Comparison of ENCODE assay signal across 14 mouse cellular contexts in genomic region chr16:37651467-37651866, GRCm38 (mm10). TPM values are rescaled to one million over a fixed set of nuclear protein-coding genes. Genes with fewer than 3 reads are reported as not detected.
A peak's percentile ranks its signal among the peaks of the same experiment; 100 is the strongest.
DNase-seq lines count a peak whose midpoint lies in the region; ATAC-seq and TF ChIP-seq lines count a peak whose summit lies in the region.
"Had no signal": no experiment of that assay in that cellular context is flagged by ENCODE, and none has a peak within 500 bp of the region (broad histone marks: within the 10 kb centered on the region; RNA-seq: fewer than 3 reads in every experiment).

No protein-coding gene starts in this region.

- TF ChIP-seq CTCF in thymus, adult 2 months (IDR thresholded peaks at IDR 0.05; ENCODE audit: borderline replicate concordance, control insufficient read depth, extremely low read depth, insufficient read depth, low read length, poor library complexity): no peak

- H3K27me3 ChIP-seq in heart, embryonic 10.5 days (ENCODE audit: insufficient read depth, poor library complexity, severe bottlenecking): no peaks in the 10 kb centered on the region
- no peaks in the 10 kb centered on the region for H3K27me3 ChIP-seq in thymus, adult 2 months (ENCODE audit: control insufficient read depth, insufficient read depth, low read length)
- H3K27me3 ChIP-seq in kidney, embryonic 14.5 days (ENCODE audit: control insufficient read depth, insufficient read depth, low read length): no peaks in the 10 kb centered on the region
- H3K27me3 ChIP-seq in splenic B cell, adult 2 months (ENCODE audit: control insufficient read depth, insufficient read depth, low read length, poor library complexity, severe bottlenecking): no peaks in the 10 kb centered on the region
- no peaks in the 10 kb centered on the region for H3K27me3 ChIP-seq in midbrain, embryonic 11.5 days (ENCODE audit: control insufficient read depth, insufficient read depth, low read length)
- H3K27me3 ChIP-seq: limb, embryonic 13.5 days had no signal

- ATAC-seq in kidney, embryonic 14.5 days (ENCODE audit: low FRiP score, low TSS enrichment): peak; percentile 33
- ATAC-seq in midbrain, embryonic 11.5 days (ENCODE audit: low FRiP score): no peak

- no peak overlapping the region for H3K4me3 ChIP-seq in heart, embryonic 10.5 days
- H3K4me3 ChIP-seq in thymus, adult 2 months (ENCODE audit: control insufficient read depth, insufficient read depth, low read length): no peak overlapping the region
- H3K4me3 ChIP-seq in kidney, embryonic 14.5 days (ENCODE audit: low read length): no peak overlapping the region
- no peak overlapping the region for H3K4me3 ChIP-seq in midbrain, embryonic 11.5 days (ENCODE audit: low read depth, low read length)
- H3K4me3 ChIP-seq: limb, embryonic 13.5 days had no signal

- intact Hi-C loops in heart, postnatal 14 days (cut with DNase I): loop anchor here (5.0 kb wide), 1 partner anchor 109 kb away; no protein-coding TSS in a partner anchor

- H3K9me3 ChIP-seq in heart, embryonic 10.5 days: no peaks in the 10 kb centered on the region
- no peaks in the 10 kb centered on the region for H3K9me3 ChIP-seq in kidney, embryonic 14.5 days (ENCODE audit: control insufficient read depth, low read length)
- no peaks in the 10 kb centered on the region for H3K9me3 ChIP-seq in midbrain, embryonic 11.5 days (ENCODE audit: control insufficient read depth, low read length)
- H3K9me3 ChIP-seq: limb, embryonic 13.5 days had no signal

- H3K4me1 ChIP-seq in heart, embryonic 10.5 days: peaks cover 27% of the 10 kb centered on the region
- peaks cover 4% of the 10 kb centered on the region for H3K4me1 ChIP-seq in thymus, adult 2 months (replicated peaks; ENCODE audit: control insufficient read depth, insufficient read depth, low read length)
- peaks cover 16% of the 10 kb centered on the region; the same call in 1 of the 2 replicates for H3K4me1 ChIP-seq in kidney, embryonic 14.5 days (ENCODE audit: control insufficient read depth, insufficient read depth, low read length)
- peaks cover 17% of the 10 kb centered on the region for H3K4me1 ChIP-seq in midbrain, embryonic 11.5 days (ENCODE audit: control insufficient read depth, insufficient read depth, low read length)

- DNase-seq in heart, embryonic 10.5 days (ENCODE audit: low spot score): peak; percentile 35
- DNase-seq in heart, postnatal 14 days: no peak
- DNase-seq in thymus, adult 2 months: peak; percentile 3
- DNase-seq in thymus, postnatal 14 days: no peak
- DNase-seq in splenic B cell, adult 2 months (ENCODE audit: low read depth, low spot score): peak; percentile 11
- DNase-seq in midbrain, embryonic 11.5 days (ENCODE audit: low spot score, missing footprints): no peak
- no peak for DNase-seq in right cerebral cortex, adult 18-20 months
- DNase-seq: adrenal gland, adult 2 months; cerebellum, postnatal 10 days; layer of hippocampus, postnatal 36 days; right cerebral cortex, postnatal 25 days had no signal

- peak overlapping the region; percentile 30; the same call in 1 of the 2 replicates for H3K27ac ChIP-seq in heart, embryonic 10.5 days
- H3K27ac ChIP-seq in thymus, adult 2 months (ENCODE audit: control insufficient read depth, insufficient read depth, low read length): no peak overlapping the region
- H3K27ac ChIP-seq in kidney, embryonic 14.5 days (ENCODE audit: low read depth, low read length): no peak overlapping the region
- H3K27ac ChIP-seq in midbrain, embryonic 11.5 days (ENCODE audit: low read depth, low read length): no peak overlapping the region
- H3K27ac ChIP-seq: hindbrain, embryonic 14.5 days; limb, embryonic 13.5 days had no signal

- 78% methylated on average over 5 of the region's 5 CpGs for WGBS in heart, embryonic 10.5 days
- WGBS in thymus, adult 2 months: 73% methylated on average over 5 of the region's 5 CpGs
- 42% methylated on average over 5 of the region's 5 CpGs for WGBS in kidney, embryonic 14.5 days
- 89% methylated on average over 5 of the region's 5 CpGs for WGBS in midbrain, embryonic 11.5 days

- no peak overlapping the region for H3K4me2 ChIP-seq in kidney, embryonic 14.5 days (replicated peaks; ENCODE audit: low read depth, low read length)
- H3K4me2 ChIP-seq in midbrain, embryonic 11.5 days: no peak overlapping the region
- H3K4me2 ChIP-seq: hindbrain, embryonic 14.5 days; limb, embryonic 13.5 days had no signal

- no peak overlapping the region for H3K9ac ChIP-seq in kidney, embryonic 14.5 days (ENCODE audit: low read depth, low read length)
- H3K9ac ChIP-seq in midbrain, embryonic 11.5 days (ENCODE audit: low read length): no peak overlapping the region
- H3K9ac ChIP-seq: hindbrain, embryonic 14.5 days; limb, embryonic 13.5 days had no signal

- peaks cover 28% of the 10 kb centered on the region for H3K36me3 ChIP-seq in heart, embryonic 10.5 days
- H3K36me3 ChIP-seq in thymus, adult 2 months (ENCODE audit: control insufficient read depth, insufficient read depth, low read length): peaks cover 16% of the 10 kb centered on the region
- H3K36me3 ChIP-seq in kidney, embryonic 14.5 days (ENCODE audit: control insufficient read depth, insufficient read depth, low read length): peaks cover 18% of the 10 kb centered on the region
- H3K36me3 ChIP-seq in splenic B cell, adult 2 months (ENCODE audit: control insufficient read depth, insufficient read depth, low read length, poor library complexity, severe bottlenecking): no peaks in the 10 kb centered on the region; the same call in none of the 2 replicates
- H3K36me3 ChIP-seq in midbrain, embryonic 11.5 days (ENCODE audit: control insufficient read depth, insufficient read depth, low read length): peaks cover 9% of the 10 kb centered on the region

- TF ChIP-seq POLR2A in thymus, adult 2 months (IDR thresholded peaks at IDR 0.05; ENCODE audit: control insufficient read depth, extremely low read depth, insufficient read depth, low read length, poor library complexity): no peak

RNA-seq across cellular contexts. Expression of gene Ndufb4, which starts 2.8 kb away (rescaled TPM):
- 61.3 and 67.0 TPM in 2 replicates for polyA plus RNA-seq in heart, embryonic 10.5 days (2016; fragmentation: Nextera tagmentation; extraction: Ambion mirVana)
- total RNA-seq in heart, postnatal 14 days (2021): 100 to 1,000 TPM; 124 to 140 TPM
- polyA plus RNA-seq in thymus, adult 2 months (2012; rRNA removed): 58.1 and 80.2 TPM in 2 replicates
- polyA plus RNA-seq in kidney, embryonic 14.5 days (2014; fragmentation: Nextera tagmentation; extraction: Ambion mirVana): 58.1 and 71.9 TPM in 2 replicates
- 65.1 and 66.0 TPM in 2 replicates for polyA plus RNA-seq in midbrain, embryonic 11.5 days (2014; fragmentation: Nextera tagmentation; extraction: Ambion mirVana)

Comparison
In these comparisons a context has a peak if more than half of its experiments do, and no peak if none do; other contexts are left out.
1. DNase-seq: peak in heart, embryonic 10.5 days (single experiment), thymus, adult 2 months (single experiment) and splenic B cell, adult 2 months (single experiment); none in heart, postnatal 14 days (0 of 2), thymus, postnatal 14 days (single experiment), midbrain, embryonic 11.5 days (single experiment) and right cerebral cortex, adult 18-20 months (single experiment).